In the genomic region with DNA sequence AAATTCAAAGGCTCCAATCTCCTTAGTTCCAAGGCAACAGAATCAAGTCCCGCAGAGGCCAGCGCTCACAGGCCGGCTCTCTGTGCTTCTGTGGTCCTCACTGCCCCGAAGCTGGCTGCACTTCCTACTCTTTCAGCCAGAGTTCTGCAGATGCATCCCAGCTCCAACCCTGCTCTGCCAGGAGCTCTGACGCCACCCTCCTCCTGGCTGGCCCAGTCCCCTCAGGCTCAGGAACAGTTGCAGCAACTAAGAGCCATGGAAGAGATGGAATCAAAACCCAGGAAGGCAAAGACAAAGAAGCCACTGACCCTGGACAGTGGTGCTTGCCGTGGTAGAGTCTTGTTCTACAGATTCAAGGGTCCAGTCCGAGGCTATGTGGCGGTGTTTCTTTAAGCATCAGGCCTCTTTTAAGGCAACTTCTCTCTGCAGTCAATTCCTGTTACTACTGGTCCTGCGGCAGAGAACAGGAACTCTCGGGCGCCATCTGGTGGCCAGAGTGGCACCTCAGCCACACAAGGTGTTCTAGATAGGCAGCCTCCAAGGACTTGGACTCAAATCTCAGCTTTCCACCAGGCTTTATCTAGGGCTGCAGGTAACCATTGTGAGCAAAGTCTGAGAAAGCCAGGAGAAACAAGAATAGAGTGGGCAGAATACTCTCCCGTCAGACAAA, we compare ENCODE assay signal across 8 mouse cellular contexts. TPM values are rescaled to one million over a fixed set of nuclear protein-coding genes. Genes with fewer than 3 reads are reported as not detected.
DNase-seq lines count a peak whose midpoint lies in the region; ATAC-seq and TF ChIP-seq lines count a peak whose summit lies in the region.

No protein-coding gene starts in this region.

- H3K79me2 ChIP-seq in CH12.LX (replicated peaks; ENCODE audit: control insufficient read depth, extremely low read depth, insufficient read depth, poor library complexity, severe bottlenecking): no peaks in the 10 kb centered on the region

- DNase-seq in CH12.LX (ENCODE audit: extremely low read depth): peak; percentile 95
- peak; percentile 94 for DNase-seq in brain, embryonic 14.5 days (ENCODE audit: low read depth)
- DNase-seq in fibroblast of lung, adult 2 months (ENCODE audit: low read depth): peak; percentile 70
- peak; percentile 89 to 94 for DNase-seq in heart, postnatal 14 days
- peak; percentile 67 for DNase-seq in large intestine, adult 2 months (ENCODE audit: low read depth, low spot score)
- peak; percentile 97 for DNase-seq in lung, embryonic 14.5 days
- peak; percentile 38 to 48 for DNase-seq in thymus, adult 18-20 months

- 43% methylated on average over 12 of the region's 12 CpGs for WGBS in large intestine, adult 2 months
- 35% methylated on average over 12 of the region's 12 CpGs for WGBS in lung, embryonic 14.5 days

- in situ Hi-C loops in CH12.LX (cut with MboI; ENCODE audit: low pct_ligation_motif_present, low pct_unique_long_range_greater_than_20kb, low sequenced_read_pairs): no loop called here

- H3K4me2 ChIP-seq in CH12.LX (ENCODE audit: insufficient read depth, low read depth, poor library complexity, severe bottlenecking): no peak overlapping the region
- no peak overlapping the region for H3K4me2 ChIP-seq in lung, embryonic 14.5 days

- intact Hi-C loops in heart, postnatal 14 days (cut with DNase I): loop anchor here (2.0 to 10.0 kb wide), 3 partner anchors 39 to 123 kb away; no protein-coding TSS in a partner anchor

- no peak for TF ChIP-seq EP300 in CH12.LX (IDR thresholded peaks at IDR 0.05; ENCODE audit: low read length)

- no peak overlapping the region for H3K27ac ChIP-seq in CH12.LX (ENCODE audit: insufficient read depth, low read depth)
- H3K27ac ChIP-seq in lung, embryonic 14.5 days (ENCODE audit: low read depth): no peak overlapping the region

- H3K9me3 ChIP-seq in CH12.LX (replicated peaks; ENCODE audit: low read length): peaks cover 12% of the 10 kb centered on the region
- H3K9me3 ChIP-seq in lung, embryonic 14.5 days (ENCODE audit: low read depth, low read length): no peaks in the 10 kb centered on the region

- no peaks in the 10 kb centered on the region for H3K36me3 ChIP-seq in CH12.LX (replicated peaks in 1 of 2; ENCODE audit: control insufficient read depth in 1 of 2, insufficient read depth in 1 of 2, low read length in 1 of 2)
- no peaks in the 10 kb centered on the region for H3K36me3 ChIP-seq in lung, embryonic 14.5 days (ENCODE audit: insufficient read depth)

- dilution Hi-C loops in CH12.LX (cut with MboI; ENCODE audit: extremely low pct_ligation_motif_present, extremely low pct_unique_long_range_greater_than_20kb, low sequenced_read_pairs): no loop called here

- H3K27me3 ChIP-seq in CH12.LX (replicated peaks): peaks cover 13% of the 10 kb centered on the region
- H3K27me3 ChIP-seq in lung, embryonic 14.5 days (ENCODE audit: insufficient read depth, low read length): no peaks in the 10 kb centered on the region

- H3K9ac ChIP-seq in CH12.LX (ENCODE audit: insufficient read depth, low read depth): no peak overlapping the region
- no peak overlapping the region for H3K9ac ChIP-seq in lung, embryonic 14.5 days

- peaks cover 7 to 42% of the 10 kb centered on the region in 2 experiments for H3K4me1 ChIP-seq in CH12.LX (ENCODE audit: control insufficient read depth in 1 of 2, insufficient read depth in 2 of 2)
- no peaks in the 10 kb centered on the region for H3K4me1 ChIP-seq in lung, embryonic 14.5 days (ENCODE audit: insufficient read depth)

- TF ChIP-seq POLR2A in CH12.LX (IDR thresholded peaks at IDR 0.05; ENCODE audit: low read depth, low read length): no peak
- TF ChIP-seq POLR2A in brain, embryonic 14.5 days (IDR thresholded peaks at IDR 0.05; ENCODE audit: borderline replicate concordance, extremely low read depth, insufficient read depth, insufficient read length, poor library complexity, severe bottlenecking): no peak

- peak; percentile 96 for TF ChIP-seq RAD21 in CH12.LX (IDR thresholded peaks at IDR 0.05; ENCODE audit: low read depth, low read length)

- TF ChIP-seq CTCF in CH12.LX (conservative IDR thresholded peaks at IDR 0.05 in 1 of 2, IDR thresholded peaks at IDR 0.05 in 1 of 2; ENCODE audit: low read depth in 2 of 2, low read length in 2 of 2): peak; percentile 94 to 99
- TF ChIP-seq CTCF in brain, embryonic 14.5 days (IDR thresholded peaks at IDR 0.05; ENCODE audit: borderline replicate concordance, extremely low read depth, insufficient read depth, insufficient read length): peak; percentile 97
- TF ChIP-seq CTCF in lung, embryonic 14.5 days (IDR thresholded peaks at IDR 0.05; ENCODE audit: low read depth): peak; percentile 97

- peak; percentile 56; the same call in 1 of the 2 replicates for ATAC-seq in lung, embryonic 14.5 days (ENCODE audit: insufficient read depth)
- ATAC-seq in neutrophil, adult 5-6 weeks (ENCODE audit: extremely low read depth, insufficient number of reproducible peaks, low FRiP score, poor library complexity, severe bottlenecking): peak; percentile 82; the same call in 1 of the 2 replicates

- peak overlapping the region in 1 of 3 experiments; percentile 19 for H3K4me3 ChIP-seq in CH12.LX (replicated peaks in 1 of 3; ENCODE audit: low read depth in 2 of 3, low read length in 2 of 3, poor library complexity in 1 of 3)
- no peak overlapping the region for H3K4me3 ChIP-seq in lung, embryonic 14.5 days (ENCODE audit: low read depth, low read length)

TF ChIP-seq in CH12.LX, 34 proteins besides CTCF, POLR2A, EP300 and RAD21:
- TF ChIP-seq BHLHE40 (IDR thresholded peaks at IDR 0.05; ENCODE audit: low read depth, low read length): no peak
- TF ChIP-seq JUND (conservative IDR thresholded peaks at IDR 0.05; ENCODE audit: low read depth, low read length): peak; percentile 49; the same call in 1 of the 2 replicates
- TF ChIP-seq GABPA (IDR thresholded peaks at IDR 0.05; ENCODE audit: insufficient replicate concordance, low read depth, low read length): no peak
- no peak for TF ChIP-seq PAX5 (IDR thresholded peaks at IDR 0.05; ENCODE audit: low read length)
- no peak for TF ChIP-seq ETS1 (conservative IDR thresholded peaks at IDR 0.05; ENCODE audit: low read depth, low read length)
- 0 out of 2 replicates have a peak, but pooled peaks have one; percentile 28 for TF ChIP-seq TCF12 (IDR thresholded peaks at IDR 0.05; ENCODE audit: low read depth, low read length)
- no peak for TF ChIP-seq MAFK (IDR thresholded peaks at IDR 0.05; ENCODE audit: insufficient replicate concordance, low read length)
- no peak for TF ChIP-seq E2F4 (IDR thresholded peaks at IDR 0.05; ENCODE audit: insufficient replicate concordance, low read depth, low read length)
- no peak for TF ChIP-seq POLR2AphosphoS2 (IDR thresholded peaks at IDR 0.05; ENCODE audit: low read depth, low read length)
- no peak for TF ChIP-seq ZNF384 (IDR thresholded peaks at IDR 0.05; ENCODE audit: low read depth, low read length)
- peak; percentile 100 for TF ChIP-seq SMC3 (IDR thresholded peaks at IDR 0.05; ENCODE audit: low read depth, low read length)
- TF ChIP-seq RCOR1 (conservative IDR thresholded peaks at IDR 0.05; ENCODE audit: low read depth, low read length): no peak
- no peak for TF ChIP-seq JUN (IDR thresholded peaks at IDR 0.05; ENCODE audit: insufficient read depth, low read depth, low read length)
- TF ChIP-seq TBP (conservative IDR thresholded peaks at IDR 0.05; ENCODE audit: low read depth, low read length): no peak
- no peak for TF ChIP-seq ZMIZ1 (IDR thresholded peaks at IDR 0.05; ENCODE audit: low read depth, low read length)
- peak; percentile 92 for TF ChIP-seq ZC3H11A (IDR thresholded peaks at IDR 0.05; ENCODE audit: low read depth, low read length)
- TF ChIP-seq CHD2 (IDR thresholded peaks at IDR 0.05; ENCODE audit: low read length): no peak
- 0 out of 2 replicates have a peak, but pooled peaks have one; percentile 14 for TF ChIP-seq SIN3A (IDR thresholded peaks at IDR 0.05; ENCODE audit: low read length)
- no peak for TF ChIP-seq MAX (IDR thresholded peaks at IDR 0.05; ENCODE audit: low read length)
- peak; percentile 46; the same call in 1 of the 2 replicates for TF ChIP-seq HCFC1 (IDR thresholded peaks at IDR 0.05; ENCODE audit: low read depth, low read length)
- TF ChIP-seq MXI1 (IDR thresholded peaks at IDR 0.05; ENCODE audit: low read depth, low read length): no peak
- TF ChIP-seq IRF4 (IDR thresholded peaks at IDR 0.05; ENCODE audit: low read depth, low read length): peak; percentile 71
- TF ChIP-seq ZKSCAN1 (IDR thresholded peaks at IDR 0.05; ENCODE audit: borderline replicate concordance, low read depth, low read length): no peak
- peak; percentile 64; the same call in 1 of the 2 replicates for TF ChIP-seq NELFE (IDR thresholded peaks at IDR 0.05; ENCODE audit: low read depth, low read length)
- no peak for TF ChIP-seq CHD1 (IDR thresholded peaks at IDR 0.05; ENCODE audit: low read depth, low read length)
- TF ChIP-seq KAT2A (IDR thresholded peaks at IDR 0.05; ENCODE audit: insufficient replicate concordance, low read length): no peak
- TF ChIP-seq ELF1 (IDR thresholded peaks at IDR 0.05; ENCODE audit: low read depth, low read length): peak; percentile 54; the same call in 1 of the 2 replicates
- TF ChIP-seq MYC (IDR thresholded peaks at IDR 0.05; ENCODE audit: low read depth, low read length): peak; percentile 59; the same call in 1 of the 2 replicates
- 0 out of 2 replicates have a peak, but pooled peaks have one; percentile 21 for TF ChIP-seq NRF1 (IDR thresholded peaks at IDR 0.05; ENCODE audit: low read depth, low read length)
- TF ChIP-seq USF2 (conservative IDR thresholded peaks at IDR 0.05; ENCODE audit: low read depth, low read length): no peak
- TF ChIP-seq USF1 (IDR thresholded peaks at IDR 0.05; ENCODE audit: low read depth, low read length): no peak
- no peak for TF ChIP-seq MAZ (IDR thresholded peaks at IDR 0.05; ENCODE audit: low read depth, low read length)
- TF ChIP-seq MEF2A (IDR thresholded peaks at IDR 0.05; ENCODE audit: borderline replicate concordance, low read depth, low read length): no peak; the same call in 1 of the 2 replicates
- no peak for TF ChIP-seq UBTF (IDR thresholded peaks at IDR 0.05; ENCODE audit: low read depth, low read length)
TF ChIP-seq in CH12.LX: peak in this region for 11.

RNA-seq across cellular contexts. Expression of a gene that starts 44.4 kb away (rescaled TPM):
- total RNA-seq in CH12.LX (2012; rRNA removed): 37.4 and 38.5 TPM in 2 replicates
- 21.0 and 21.4 TPM in 2 replicates for total RNA-seq in CH12.LX (2014; rRNA removed)
- 41.4 and 49.5 TPM in 2 replicates for polyA plus RNA-seq in CH12.LX (2012; ENCODE audit: insufficient read length, low read depth)
- 210 and 215 TPM in 2 replicates for polyA plus RNA-seq in brain, embryonic 14.5 days (2012; rRNA removed)
- 10 to 100 TPM; 29.4 to 34.3 TPM for total RNA-seq in heart, postnatal 14 days (2021)
- 89.1 and 165 TPM in 2 replicates for polyA plus RNA-seq in large intestine, adult 2 months (2012; rRNA removed)
- polyA plus RNA-seq in lung, embryonic 14.5 days (2014; fragmentation: Nextera tagmentation; extraction: Ambion mirVana): 32.9 and 39.2 TPM in 2 replicates
- 150 and 151 TPM in 2 replicates for total RNA-seq in neutrophil, adult 5-6 weeks (2017)

Comparison
In these comparisons a context has a peak if more than half of its experiments do, and no peak if none do; other contexts are left out.
1. DNase-seq: peak in every context shown above with its lines; median percentile 97 in lung, embryonic 14.5 days; 95 in CH12.LX; 94 in brain, embryonic 14.5 days; 92 in heart, postnatal 14 days; 70 in fibroblast of lung, adult 2 months; 67 in large intestine, adult 2 months; 43 in thymus, adult 18-20 months.